ENCODE assay signal across 8 mouse cellular contexts in genomic region chrX:139219017-139219416, GRCm38 (mm10). TPM values are rescaled to one million over a fixed set of nuclear protein-coding genes. Genes with fewer than 3 reads are reported as not detected.
DNase-seq lines count a peak whose midpoint lies in the region; ATAC-seq and TF ChIP-seq lines count a peak whose summit lies in the region.

No protein-coding gene starts in this region.

- H3K36me3 ChIP-seq in neural tube, embryonic 15.5 days = no peaks in the 10 kb centered on the region
- H3K36me3 ChIP-seq in kidney, adult 2 months (ENCODE audit: control insufficient read depth, insufficient read depth, low read length) = no peaks in the 10 kb centered on the region

- no peaks in the 10 kb centered on the region for H3K9me3 ChIP-seq in neural tube, embryonic 15.5 days (replicated peaks)

- no peak overlapping the region for H3K9ac ChIP-seq in neural tube, embryonic 15.5 days (replicated peaks)

- WGBS in neural tube, embryonic 15.5 days = 38% methylated on average over 2 of the region's 2 CpGs
- WGBS in kidney, adult 2 months = 25% methylated on average over 2 of the region's 2 CpGs
- WGBS in lung, adult 2 months = 24% methylated on average over 2 of the region's 2 CpGs

- no peaks in the 10 kb centered on the region for H3K27me3 ChIP-seq in neural tube, embryonic 15.5 days (replicated peaks)
- H3K27me3 ChIP-seq in kidney, adult 2 months (replicated peaks; ENCODE audit: control insufficient read depth, insufficient read depth, low read length) = no peaks in the 10 kb centered on the region

- H3K4me3 ChIP-seq in neural tube, embryonic 15.5 days (replicated peaks) = no peak overlapping the region
- no peak overlapping the region for H3K4me3 ChIP-seq in kidney, adult 2 months (ENCODE audit: insufficient read depth, low read depth, low read length)
- H3K4me3 ChIP-seq in lung, adult 2 months (replicated peaks; ENCODE audit: extremely low read depth, low read depth, low read length) = no peak overlapping the region

- H3K4me1 ChIP-seq in neural tube, embryonic 15.5 days = no peaks in the 10 kb centered on the region
- H3K4me1 ChIP-seq in kidney, adult 2 months (ENCODE audit: control insufficient read depth, insufficient read depth, low read length) = no peaks in the 10 kb centered on the region
- H3K4me1 ChIP-seq in lung, adult 2 months (ENCODE audit: control insufficient read depth, insufficient read depth, low read length) = no peaks in the 10 kb centered on the region

- no peak for TF ChIP-seq POLR2A in kidney, adult 2 months (IDR thresholded peaks at IDR 0.05; ENCODE audit: low read depth, low read length)
- TF ChIP-seq POLR2A in lung, adult 2 months (IDR thresholded peaks at IDR 0.05; ENCODE audit: borderline replicate concordance, extremely low read depth, low read depth, low read length) = no peak

- TF ChIP-seq CTCF in kidney, adult 2 months (conservative IDR thresholded peaks at IDR 0.05; ENCODE audit: insufficient read depth, insufficient read length, low read depth, low read length) = peak; percentile 42
- peak; percentile 23; the same call in 1 of the 2 replicates for TF ChIP-seq CTCF in lung, adult 2 months (IDR thresholded peaks at IDR 0.05; ENCODE audit: insufficient read depth, low read length)

- no peak overlapping the region for H3K27ac ChIP-seq in neural tube, embryonic 15.5 days (replicated peaks)
- H3K27ac ChIP-seq in kidney, adult 2 months (ENCODE audit: insufficient read depth, low read depth, low read length) = no peak overlapping the region

- no peak for ATAC-seq in neural tube, embryonic 15.5 days (ENCODE audit: low FRiP score)

- peak; percentile 31 for DNase-seq in adrenal gland, adult 2 months
- DNase-seq in adrenal gland, postnatal 4 days (ENCODE audit: low spot score in 2 of 2) = no peak
- peak; percentile 23 for DNase-seq in neural tube, embryonic 10.5 days (ENCODE audit: extremely low spot score, low spot score)
- DNase-seq in cerebellum, postnatal 14 days = peak; percentile 62 to 66
- peak; percentile 51 for DNase-seq in kidney, adult 2 months
- DNase-seq in lung, adult 2 months = peak; percentile 23
- peak; percentile 47 for DNase-seq in right cerebral cortex, postnatal 14 days

- no peak overlapping the region for H3K4me2 ChIP-seq in neural tube, embryonic 15.5 days

RNA-seq across cellular contexts. Expression of gene Mum1l1, which starts 9.2 kb away (rescaled TPM):
- 1 to 10 TPM; 2.2 to 4.3 TPM for total RNA-seq in adrenal gland, adult 2 months (2021)
- polyA plus RNA-seq in adrenal gland, adult 2 months (2012; rRNA removed) = 0.04 and 0.31 TPM in 2 replicates
- total RNA-seq in adrenal gland, postnatal 4 days (2021) = 10 to 100 TPM in 1 of 2 experiments, 1 to 10 TPM in 1; 9.1 to 10.4 TPM
- polyA plus RNA-seq in neural tube, embryonic 15.5 days (2015; fragmentation: Nextera tagmentation; extraction: Ambion mirVana) = 12.5 and 13.6 TPM in 2 replicates
- 0.76 and 1.2 TPM in 2 replicates for polyA plus RNA-seq in kidney, adult 2 months (2012; rRNA removed)
- 0.54 and 1.2 TPM in 2 replicates for polyA plus RNA-seq in lung, adult 2 months (2012; rRNA removed)

RNA-seq across cellular contexts. Expression of gene 4933428M09Rik, which starts 40.0 kb away (rescaled TPM):
- not detected for total RNA-seq in adrenal gland, adult 2 months (2021)
- not detected in 2 replicates for polyA plus RNA-seq in adrenal gland, adult 2 months (2012; rRNA removed)
- not detected for total RNA-seq in adrenal gland, postnatal 4 days (2021)
- polyA plus RNA-seq in neural tube, embryonic 15.5 days (2015; fragmentation: Nextera tagmentation; extraction: Ambion mirVana) = not detected in 2 replicates
- polyA plus RNA-seq in kidney, adult 2 months (2012; rRNA removed) = not detected in 2 replicates
- not detected in 2 replicates for polyA plus RNA-seq in lung, adult 2 months (2012; rRNA removed)

Comparison
In these comparisons a context has a peak if more than half of its experiments do, and no peak if none do; other contexts are left out.
1. DNase-seq: peak in adrenal gland, adult 2 months (single experiment), neural tube, embryonic 10.5 days (single experiment), cerebellum, postnatal 14 days (2 of 2), kidney, adult 2 months (single experiment), lung, adult 2 months (single experiment) and right cerebral cortex, postnatal 14 days (single experiment); none in adrenal gland, postnatal 4 days (0 of 2).